Mouse (Mus musculus) myocyte (in vitro differentiated cells): ENCODE results near the gene Mga. TPM values are rescaled to one million over a fixed set of nuclear protein-coding genes. Genes with fewer than 3 reads are reported as not detected.

ENCODE experiments used
- H3K27me3 ChIP-seq: one replicate; pipeline ENCODE4 v1.6.1; 2011; ENCODE audit not compliant: control insufficient read depth, insufficient read depth, insufficient read length
- H3K36me3 ChIP-seq: one replicate; pipeline ENCODE4 v1.6.1; 2011; ENCODE audit not compliant: control insufficient read depth, insufficient read depth
- H3K4me2 ChIP-seq: one replicate; pipeline ENCODE4 v1.6.1; 2011; ENCODE audit warnings: low read depth, control low read depth
- H3K4me3 ChIP-seq: one replicate; pipeline ENCODE4 v1.5.1; 2011; ENCODE audit warnings: mild to moderate bottlenecking, control low read depth, moderate library complexity
- H3K79me2 ChIP-seq: one replicate; pipeline ENCODE4 v1.6.1; 2011; ENCODE audit not compliant: control insufficient read depth, insufficient read depth
- H3ac ChIP-seq: one replicate; pipeline ENCODE4 v1.6.1; 2011; ENCODE audit not compliant: control insufficient read depth, insufficient read length
- CEBPB ChIP-seq: IDR thresholded peaks from 2 replicates; pipeline ENCODE4 v1.6.1; 2011; ENCODE audit warnings: mild to moderate bottlenecking, moderate library complexity; ENCODE audit not compliant: poor library complexity, insufficient read depth, severe bottlenecking
- E2F4 ChIP-seq: IDR thresholded peaks from one replicate; pipeline ENCODE4 v1.6.1; 2011; ENCODE audit warnings: mild to moderate bottlenecking, control low read depth, moderate library complexity; ENCODE audit not compliant: insufficient read depth
- MAX ChIP-seq: IDR thresholded peaks from one replicate; pipeline ENCODE4 v1.6.1; 2011; ENCODE audit warnings: low read depth, mild to moderate bottlenecking, control low read depth
- MYOD1 ChIP-seq, 3 experiments: IDR thresholded peaks; one replicate each; pipeline ENCODE4 v1.6.1; 2011; ENCODE audit warnings: control low read depth in 2 of 3, low read depth in 2 of 3, mild to moderate bottlenecking in 2 of 3, moderate library complexity in 1 of 3; ENCODE audit not compliant: insufficient read length in 2 of 3, control insufficient read depth in 1 of 3
- MYOG ChIP-seq, 3 experiments: IDR thresholded peaks; one replicate each; pipeline ENCODE4 v1.6.1; 2011; ENCODE audit warnings: control low read depth in 2 of 3, low read depth in 2 of 3, mild to moderate bottlenecking in 2 of 3; ENCODE audit not compliant: insufficient read length in 2 of 3, control insufficient read depth in 1 of 3, insufficient read depth in 1 of 3
- POLR2A ChIP-seq: IDR thresholded peaks from one replicate; pipeline ENCODE4 v1.6.1; 2011; ENCODE audit warnings: low read depth, mild to moderate bottlenecking, control low read depth, moderate library complexity; ENCODE audit not compliant: insufficient read length
- POLR2AphosphoS2 ChIP-seq: IDR thresholded peaks from one replicate; pipeline ENCODE4 v1.6.1; 2011; ENCODE audit warnings: low read depth, control low read depth; ENCODE audit not compliant: insufficient read length
- REST ChIP-seq: IDR thresholded peaks from one replicate; pipeline ENCODE4 v1.6.1; 2011; ENCODE audit warnings: mild to moderate bottlenecking, control low read depth, moderate library complexity; ENCODE audit not compliant: insufficient read depth, insufficient read length
- SRF ChIP-seq: IDR thresholded peaks from one replicate; pipeline ENCODE4 v1.6.1; 2011; ENCODE audit warnings: low read depth; ENCODE audit not compliant: control insufficient read depth, insufficient read length
- TCF12 ChIP-seq: IDR thresholded peaks from one replicate; pipeline ENCODE4 v1.6.1; 2011; ENCODE audit warnings: mild to moderate bottlenecking, control low read depth; ENCODE audit not compliant: poor library complexity, insufficient read depth, severe bottlenecking
- TCF3 ChIP-seq: IDR thresholded peaks from one replicate; pipeline ENCODE4 v1.6.1; 2011; ENCODE audit warnings: low read depth, control low read depth; ENCODE audit not compliant: insufficient read length
- USF1 ChIP-seq: IDR thresholded peaks from one replicate; pipeline ENCODE4 v1.6.1; 2011; ENCODE audit warnings: low read depth, mild to moderate bottlenecking, control low read depth, moderate library complexity
- polyA plus RNA-seq: library from polyadenylated mRNA; unstranded; fragments of >200 nt; fragmentation: generic; extraction: Trizol; gene quantifications from one replicate; pipeline ENCODE4 v1.2.1, GENCODE M21; 2012; ENCODE audit warnings: missing spikeins

Gene Mga
- polyA plus RNA-seq, 1 experiment, result 3.4 TPM

DNA sequence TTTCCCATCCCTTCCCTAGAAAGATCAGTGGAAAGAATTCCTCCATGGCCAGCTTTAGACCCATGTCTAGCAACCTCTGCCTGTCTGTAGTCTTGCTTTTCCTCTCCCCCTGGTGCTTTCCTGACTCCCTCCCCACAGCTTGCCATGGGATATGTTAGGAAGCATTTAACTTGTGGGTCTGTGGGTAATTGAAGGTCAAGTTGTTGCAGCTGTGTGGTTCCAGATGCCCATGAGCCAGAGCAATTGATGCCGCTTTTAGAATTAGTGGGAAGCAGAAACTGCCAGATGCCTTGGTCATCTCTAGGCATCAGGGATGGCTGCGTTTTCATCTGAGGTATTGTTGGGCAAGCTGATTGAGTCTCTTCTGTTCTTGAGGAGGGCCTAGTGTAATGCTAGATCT lies 84.6 kb downstream of the Mga start:
- no peaks in the 10 kb centered on the region for H3K27me3 ChIP-seq
- TF ChIP-seq REST (no peak), TCF12 (no peak), POLR2AphosphoS2 (no peak), TCF3 (no peak), MYOG (IDR thresholded peaks at IDR 0.05; ENCODE audit: control insufficient read depth in 1 of 3, insufficient read depth in 1 of 3, insufficient read length in 2 of 3, low read depth in 2 of 3) (no peak), SRF (no peak), USF1 (no peak), MYOD1 (IDR thresholded peaks at IDR 0.05; ENCODE audit: control insufficient read depth in 1 of 3, insufficient read length in 2 of 3, low read depth in 2 of 3) (no peak), CEBPB (no peak), MAX (no peak), POLR2A (no peak), E2F4 (no peak)
- H3K4me3 ChIP-seq, result no peak overlapping the region
- no peaks in the 10 kb centered on the region for H3K79me2 ChIP-seq
- no peak overlapping the region for H3K4me2 ChIP-seq
- H3ac ChIP-seq, result no peak overlapping the region
- H3K36me3 ChIP-seq, result no peaks in the 10 kb centered on the region

DNA sequence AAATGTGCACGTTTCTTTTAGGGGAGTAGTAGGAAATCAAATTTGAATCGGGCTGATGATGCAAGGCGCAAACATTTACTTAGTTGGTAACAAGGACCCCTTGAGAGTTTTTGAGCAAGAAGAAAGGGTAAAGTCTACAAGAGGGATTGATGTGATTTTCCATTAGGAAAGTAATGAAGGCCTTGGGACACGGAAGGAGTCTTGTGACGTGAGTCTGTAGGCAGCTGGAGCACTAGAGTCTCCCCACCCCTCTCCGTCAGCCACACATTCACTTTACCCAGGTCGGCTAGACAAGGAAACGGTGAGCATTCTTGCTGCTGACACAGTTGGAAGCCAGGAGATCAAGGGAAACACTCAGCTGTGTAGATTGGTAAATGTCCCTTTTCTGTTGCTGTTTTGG lies 88.8 kb downstream of the Mga start:
- H3K4me3 ChIP-seq, result no peak overlapping the region
- H3K79me2 ChIP-seq, result no peaks in the 10 kb centered on the region
- H3K4me2 ChIP-seq, result no peak overlapping the region
- no peaks in the 10 kb centered on the region for H3K36me3 ChIP-seq
- H3K27me3 ChIP-seq, result no peaks in the 10 kb centered on the region
- TF ChIP-seq POLR2AphosphoS2, result no peak
- TF ChIP-seq SRF, result no peak
- TF ChIP-seq POLR2A, result no peak
- no peak overlapping the region for H3ac ChIP-seq

DNA sequence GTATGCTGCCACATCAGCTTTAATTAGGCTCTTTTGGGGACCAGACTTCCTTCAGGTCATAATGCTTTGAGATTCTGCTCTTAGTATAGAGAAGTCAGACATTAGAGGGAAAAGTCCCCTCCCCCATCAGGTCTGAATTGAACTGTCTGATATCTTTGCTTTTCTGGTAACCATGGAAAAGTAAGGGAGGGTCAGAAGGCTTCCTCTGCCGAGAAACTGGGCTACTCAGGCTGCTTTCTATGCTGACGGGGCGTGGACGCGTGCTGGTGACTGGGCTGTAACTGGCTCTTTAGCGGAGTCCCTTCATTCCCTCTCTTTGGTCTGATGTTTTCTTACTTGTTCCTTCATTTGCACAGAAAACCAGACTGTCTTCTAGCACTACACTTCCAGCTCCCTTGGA lies 89.3 kb downstream of the Mga start:
- Histone ChIP-seq H3K4me2 (no peak overlapping the region), H3K36me3 (no peaks in the 10 kb centered on the region), H3K79me2 (no peaks in the 10 kb centered on the region), H3ac (no peak overlapping the region), H3K27me3 (no peaks in the 10 kb centered on the region), H3K4me3 (no peak overlapping the region)
- TF ChIP-seq POLR2A (no peak), REST (no peak), MYOG (IDR thresholded peaks at IDR 0.05; ENCODE audit: control insufficient read depth in 1 of 3, insufficient read depth in 1 of 3, insufficient read length in 2 of 3, low read depth in 2 of 3) (no peak), E2F4 (no peak), USF1 (no peak), MAX (no peak), TCF12 (no peak), SRF (no peak), CEBPB (no peak), MYOD1 (IDR thresholded peaks at IDR 0.05; ENCODE audit: control insufficient read depth in 1 of 3, insufficient read length in 2 of 3, low read depth in 2 of 3) (no peak), POLR2AphosphoS2 (no peak), TCF3 (no peak)

DNA sequence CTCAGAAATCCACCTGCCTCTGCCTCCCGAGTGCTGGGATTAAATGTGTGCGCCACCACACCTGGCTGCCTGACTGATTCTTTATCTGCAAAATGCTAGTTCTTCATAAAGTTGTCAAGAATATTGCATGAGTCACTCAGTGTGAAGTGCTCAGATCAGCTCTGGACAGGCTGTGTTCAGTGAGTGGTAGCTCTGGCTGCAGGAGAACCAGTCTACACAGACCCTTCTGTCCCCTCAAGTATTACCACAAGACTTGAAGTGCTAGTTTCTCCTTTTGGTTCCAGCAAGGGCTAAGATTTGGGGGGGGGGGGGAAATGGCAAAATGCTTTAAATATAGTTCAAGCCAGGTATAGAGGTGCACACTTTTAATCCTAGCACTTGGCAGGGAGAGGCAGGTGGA lies 90.4 kb downstream of the Mga start:
- Histone ChIP-seq H3K4me2 (no peak overlapping the region), H3K27me3 (no peaks in the 10 kb centered on the region), H3K36me3 (peaks cover 3% of the 10 kb centered on the region), H3K79me2 (no peaks in the 10 kb centered on the region), H3K4me3 (no peak overlapping the region), H3ac (no peak overlapping the region)
- TF ChIP-seq USF1 (no peak), REST (no peak), MYOG (IDR thresholded peaks at IDR 0.05; ENCODE audit: control insufficient read depth in 1 of 3, insufficient read depth in 1 of 3, insufficient read length in 2 of 3, low read depth in 2 of 3) (no peak), SRF (no peak), MAX (no peak), E2F4 (no peak), POLR2AphosphoS2 (no peak)

DNA sequence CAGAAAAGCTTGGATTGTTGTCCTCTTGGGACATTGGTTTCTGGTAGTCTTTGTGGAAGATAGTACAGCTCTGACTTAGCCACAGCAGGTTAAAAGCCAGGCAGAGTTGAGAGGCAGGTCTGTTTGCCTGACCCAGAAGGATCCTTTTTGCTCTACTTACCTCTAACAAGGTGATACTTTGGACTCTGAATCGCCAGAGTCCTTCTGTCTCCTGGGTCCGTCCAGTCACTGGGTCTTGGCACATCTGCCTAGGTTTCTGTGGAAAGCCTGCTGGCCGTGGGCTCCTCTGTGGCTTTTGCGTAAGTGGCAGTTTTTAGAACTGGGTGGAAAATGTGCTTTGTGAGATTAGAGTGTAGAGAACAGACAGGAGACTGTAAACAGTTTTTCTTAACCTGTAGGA lies 91.9 kb downstream of the Mga start:
- Histone ChIP-seq H3K4me2 (no peak overlapping the region), H3K36me3 (peaks cover 3% of the 10 kb centered on the region), H3K79me2 (no peaks in the 10 kb centered on the region), H3K27me3 (no peaks in the 10 kb centered on the region), H3ac (no peak overlapping the region), H3K4me3 (no peak overlapping the region)
- TF ChIP-seq MAX, result no peak

DNA sequence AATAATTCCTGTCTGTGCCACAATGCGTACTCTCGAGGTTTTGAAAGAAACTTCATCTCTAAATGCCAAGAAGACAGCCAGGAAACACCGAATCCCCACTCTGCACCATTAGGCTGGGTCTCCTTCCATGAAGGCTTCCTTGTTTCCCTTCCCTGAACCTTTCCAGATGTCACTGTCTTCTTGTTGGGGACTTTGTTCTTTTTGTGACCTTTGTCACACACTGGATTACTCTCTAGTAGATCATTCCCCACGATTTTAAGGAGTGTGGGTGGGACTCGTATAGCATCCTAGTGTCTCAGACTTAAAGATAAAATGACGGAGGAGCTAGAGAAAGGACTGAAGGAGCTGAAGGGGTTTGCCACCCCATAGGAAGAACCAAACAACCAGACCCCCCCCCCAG lies 93.9 kb downstream of the Mga start:
- H3K4me2 ChIP-seq, result no peak overlapping the region
- H3ac ChIP-seq, result no peak overlapping the region
- H3K27me3 ChIP-seq, result no peaks in the 10 kb centered on the region
- no peak overlapping the region for H3K4me3 ChIP-seq
- no peaks in the 10 kb centered on the region for H3K79me2 ChIP-seq
- no peak for TF ChIP-seq REST
- H3K36me3 ChIP-seq, result peaks cover 3% of the 10 kb centered on the region
